Mouse (Mus musculus) midbrain, embryonic 13.5 days (tissue): ENCODE results near the gene Olfr77. TPM values are rescaled to one million over a fixed set of nuclear protein-coding genes. Genes with fewer than 3 reads are reported as not detected.

Source experiments
- ATAC-seq: fragments of 200-750 bp; cut with Nextera tagmentation; 2 replicates; pipeline ENCODE4 v1.8.0; 2017; ENCODE audit warnings: mild to moderate bottlenecking, moderate TSS enrichment, moderate library complexity
- H3K27ac ChIP-seq: fragments of 300-500 bp; sonication (generic); 2 replicates; pipeline ENCODE4 v1.5.1; 2015; ENCODE audit warnings: inconsistent platforms, mild to moderate bottlenecking, moderate library complexity
- H3K27me3 ChIP-seq: fragments of 300-500 bp; sonication (generic); 2 replicates; pipeline ENCODE4 v1.6.1; 2015; ENCODE audit warnings: mild to moderate bottlenecking, inconsistent platforms
- H3K36me3 ChIP-seq: fragments of 300-500 bp; sonication (generic); 2 replicates; pipeline ENCODE4 v1.6.1; 2015; ENCODE audit warnings: mild to moderate bottlenecking, inconsistent platforms
- H3K4me1 ChIP-seq: fragments of 300-500 bp; sonication (generic); replicated peaks from 2 replicates; pipeline ENCODE4 v1.6.1; 2015; ENCODE audit warnings: inconsistent platforms
- H3K4me2 ChIP-seq: fragments of 300-500 bp; sonication (generic); replicated peaks from 2 replicates; pipeline ENCODE4 v1.6.1; 2015; ENCODE audit warnings: moderate library complexity, mild to moderate bottlenecking, inconsistent platforms
- H3K4me3 ChIP-seq: fragments of 300-500 bp; sonication (generic); replicated peaks from 2 replicates; pipeline ENCODE4 v1.5.1; 2015; ENCODE audit warnings: mild to moderate bottlenecking, inconsistent platforms
- H3K9ac ChIP-seq: fragments of 300-500 bp; sonication (generic); replicated peaks from 2 replicates; pipeline ENCODE4 v1.6.1; 2015; ENCODE audit warnings: mild to moderate bottlenecking, inconsistent platforms
- H3K9me3 ChIP-seq: fragments of 300-500 bp; sonication (generic); 2 replicates; pipeline ENCODE4 v1.6.1; 2016; ENCODE audit warnings: mild to moderate bottlenecking, inconsistent platforms
- WGBS: fragments of 180-500 bp; shearing (Covaris S2); methylation state at CpG from one replicate; pipeline ENCODE4 v1.1.7; 2015; 5-methylcytosine and 5-hydroxymethylcytosine counted together
- polyA plus RNA-seq: library from polyadenylated mRNA; unstranded; fragments of >200 nt; fragmentation: Nextera tagmentation; extraction: Ambion mirVana; gene quantifications from 2 replicates; pipeline ENCODE4 v1.2.1, GENCODE M21; 2015

The Olfr77 gene
- 0.15 and 0.21 TPM in 2 replicates for polyA plus RNA-seq

- no peak for ATAC-seq
- no peak within 1 kb of the TSS for H3K9ac ChIP-seq
These were observed at the start of gene Olfr77 for GRCm38 (mm10) chr9:19916565-19916964. TSS of gene Olfr77 (plus strand) at chr9:19916865.

DNA sequence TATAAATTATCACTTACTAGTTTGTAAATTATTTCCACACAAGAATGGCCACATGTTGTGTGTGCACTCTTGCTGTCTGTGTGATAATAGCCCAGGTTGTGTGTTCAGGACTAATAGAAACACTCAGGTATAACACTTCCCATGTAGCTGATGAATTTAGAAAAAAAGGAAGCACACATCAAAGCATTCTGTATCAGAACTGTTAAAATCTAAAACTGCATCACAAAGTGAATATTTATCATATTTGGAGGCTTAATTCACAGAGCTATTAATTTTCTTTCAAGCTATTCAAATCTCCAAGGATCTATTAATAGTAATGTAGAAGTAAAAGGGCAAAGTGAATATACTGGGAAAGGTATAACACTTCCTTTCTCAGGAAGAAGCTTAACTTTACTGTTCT lies 28.8 kb upstream of the Olfr77 start, which contains the start of gene Olfr862:
TSS of gene Olfr862 (minus strand) at position 101 of the 400 bp plus-strand sequence.
- Histone ChIP-seq H3K9ac (no peak within 1 kb of the TSS), H3K27me3 (no peaks in the 10 kb centered on the region), H3K4me3 (no peak within 1 kb of the TSS), H3K4me2 (no peak within 1 kb of the TSS), H3K9me3 (peaks cover 18% of the 10 kb centered on the region), H3K4me1 (no peaks in the 10 kb centered on the region), H3K27ac (no peak within 1 kb of the TSS), H3K36me3 (no peaks in the 10 kb centered on the region)
- ATAC-seq = no peak

More at GRCm38 (mm10) chr9:19916565-19916964, at the start of gene Olfr77:
- no peak within 1 kb of the TSS for H3K27ac ChIP-seq
- peaks cover 6% of the 10 kb centered on the region for H3K9me3 ChIP-seq
- WGBS = 87% methylated on average over 2 of the region's 2 CpGs
- no peak within 1 kb of the TSS for H3K4me2 ChIP-seq
- no peaks in the 10 kb centered on the region for H3K36me3 ChIP-seq
- no peak within 1 kb of the TSS for H3K4me3 ChIP-seq
- no peaks in the 10 kb centered on the region for H3K4me1 ChIP-seq
- H3K27me3 ChIP-seq = no peaks in the 10 kb centered on the region

DNA sequence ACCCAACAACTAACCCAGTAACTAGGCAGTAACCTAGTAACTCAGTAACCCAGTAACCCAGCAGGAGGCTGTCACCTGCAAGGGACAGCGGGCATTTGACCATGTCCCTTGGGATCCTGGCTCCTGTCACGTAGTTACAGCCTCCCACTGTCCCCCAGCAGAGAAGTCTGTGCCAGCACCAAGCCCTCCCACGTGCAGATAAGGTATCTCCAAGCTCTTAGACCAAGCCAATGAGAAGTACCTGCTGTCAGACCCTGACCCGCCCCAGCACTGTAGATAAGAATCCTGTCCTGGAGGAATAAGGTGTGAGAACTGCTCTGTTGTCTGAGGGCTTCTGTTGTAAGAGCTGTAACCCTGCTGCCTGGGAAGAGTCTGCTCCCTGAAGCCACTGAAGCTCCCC lies 5.5 kb upstream of the Olfr77 start:
- no peak overlapping the region for H3K4me2 ChIP-seq
- WGBS = 64% methylated on average over 4 of the region's 4 CpGs
- no peak overlapping the region for H3K27ac ChIP-seq
- peaks cover 13% of the 10 kb centered on the region for H3K9me3 ChIP-seq
- ATAC-seq = no peak
- H3K4me3 ChIP-seq = no peak overlapping the region
- no peaks in the 10 kb centered on the region for H3K36me3 ChIP-seq
- no peak overlapping the region for H3K9ac ChIP-seq
- no peaks in the 10 kb centered on the region for H3K4me1 ChIP-seq
- H3K27me3 ChIP-seq = no peaks in the 10 kb centered on the region

Other genes with a start within 250 kb of the Olfr77 start
- not detected in 2 replicates for gene Olfr857, start 207.4 kb upstream of the Olfr77 start, polyA plus RNA-seq
- not detected in 2 replicates for gene Olfr58, start 136.6 kb upstream of the Olfr77 start, polyA plus RNA-seq
- gene Olfr859, start 112.0 kb upstream of the Olfr77 start, polyA plus RNA-seq = not detected in 2 replicates
- gene Olfr860, start 67.1 kb upstream of the Olfr77 start, polyA plus RNA-seq = not detected in 2 replicates
- not detected in 2 replicates for gene Olfr862, start 28.9 kb upstream of the Olfr77 start, polyA plus RNA-seq
- gene Olfr866, start 111.2 kb downstream of the Olfr77 start, polyA plus RNA-seq = not detected in 2 replicates
- not detected in 2 replicates for gene Olfr867, start 140.7 kb downstream of the Olfr77 start, polyA plus RNA-seq
- not detected in 2 replicates for gene Olfr868, start 181.8 kb downstream of the Olfr77 start, polyA plus RNA-seq
- not detected in 2 replicates for gene Olfr869, start 212.1 kb downstream of the Olfr77 start, polyA plus RNA-seq